Mouse (Mus musculus): ENCODE measurements around the gene Sh3gl3.
"Not testable (repeated sequence)": the region's sequence is repeated elsewhere in the genome, so short reads cannot be mapped to it uniquely, and the experiment has no call there.

Sh3gl3 gene

GRCm38 (mm10) chr7:82235486-82235885, 61.8 kb downstream of the Sh3gl3 start:
- DNase-seq (ENCODE audit: inconsistent ontology term) = no peak

GRCm38 (mm10) chr7:82236152-82236898, 62.7 kb downstream of the Sh3gl3 start:
- DNase-seq (ENCODE audit: inconsistent ontology term) = no peak

- no peak for DNase-seq (ENCODE audit: inconsistent ontology term)
Observed at GRCm38 (mm10) chr7:82236899-82237162, 63.2 kb downstream of the Sh3gl3 start.

- no peak for DNase-seq (ENCODE audit: inconsistent ontology term)
Observed at GRCm38 (mm10) chr7:82240424-82241240, 67.0 kb downstream of the Sh3gl3 start.

- DNase-seq (ENCODE audit: inconsistent ontology term) = no peak
Observed at GRCm38 (mm10) chr7:82244701-82245100, 71.1 kb downstream of the Sh3gl3 start.

- no peak for DNase-seq (ENCODE audit: inconsistent ontology term)
Observed at GRCm38 (mm10) chr7:82248953-82249695, 75.5 kb downstream of the Sh3gl3 start.

- DNase-seq (ENCODE audit: inconsistent ontology term) = no peak
Observed at GRCm38 (mm10) chr7:82253309-82253708, 79.7 kb downstream of the Sh3gl3 start.

- DNase-seq (ENCODE audit: inconsistent ontology term) = no peak
Observed at GRCm38 (mm10) chr7:82256936-82257335, 83.3 kb downstream of the Sh3gl3 start.

GRCm38 (mm10) chr7:82257530-82257929, 83.9 kb downstream of the Sh3gl3 start:
- no peak for DNase-seq (ENCODE audit: inconsistent ontology term)

- DNase-seq (ENCODE audit: inconsistent ontology term) = no peak
Observed at GRCm38 (mm10) chr7:82260210-82260609, 86.6 kb downstream of the Sh3gl3 start.

GRCm38 (mm10) chr7:82263141-82263540, 89.5 kb downstream of the Sh3gl3 start:
- peak; percentile 26 for DNase-seq (ENCODE audit: inconsistent ontology term)

- DNase-seq (ENCODE audit: inconsistent ontology term) = no peak
Observed at GRCm38 (mm10) chr7:82264119-82264518, 90.5 kb downstream of the Sh3gl3 start.

GRCm38 (mm10) chr7:82265365-82265764, 91.7 kb downstream of the Sh3gl3 start:
- DNase-seq (ENCODE audit: inconsistent ontology term) = no peak

GRCm38 (mm10) chr7:82269948-82270347, 96.3 kb downstream of the Sh3gl3 start:
- no peak for DNase-seq (ENCODE audit: inconsistent ontology term)

GRCm38 (mm10) chr7:82271742-82272141, 98.1 kb downstream of the Sh3gl3 start:
- DNase-seq (ENCODE audit: inconsistent ontology term) = no peak

- not testable (repeated sequence) for DNase-seq (ENCODE audit: inconsistent ontology term)
Observed at GRCm38 (mm10) chr7:82272875-82273274, 99.2 kb downstream of the Sh3gl3 start.

GRCm38 (mm10) chr7:82274011-82274709, 100.5 kb downstream of the Sh3gl3 start:
- DNase-seq (ENCODE audit: inconsistent ontology term) = peak; percentile 24

GRCm38 (mm10) chr7:82274975-82275374, 101.3 kb downstream of the Sh3gl3 start:
- DNase-seq (ENCODE audit: inconsistent ontology term) = no peak

- peak; percentile 28 for DNase-seq (ENCODE audit: inconsistent ontology term)
Observed at GRCm38 (mm10) chr7:82275529-82276204, 102.0 kb downstream of the Sh3gl3 start.

GRCm38 (mm10) chr7:82282011-82282410, 108.4 kb downstream of the Sh3gl3 start:
- no peak for DNase-seq (ENCODE audit: inconsistent ontology term)

GRCm38 (mm10) chr7:82282464-82282863, 108.8 kb downstream of the Sh3gl3 start:
- DNase-seq (ENCODE audit: inconsistent ontology term) = no peak

Measured in Muller cell, postnatal 12 days (primary cell).